Mouse (Mus musculus) fibroblast of lung, adult 2 months (primary cell): ENCODE results near the gene Zfp874a.
"Not testable (repeated sequence)": the region's sequence is repeated elsewhere in the genome, so short reads cannot be mapped to it uniquely, and the experiment has no call there.

ENCODE experiments used
- DNase-seq: peaks from one replicate; pipeline ENCODE4 v3.0.0-alpha.2; 2011; ENCODE audit warnings: low read depth

The Zfp874a gene

GRCm38 (mm10) chr13:67451172-67452020 is at the start of gene Zfp874a:
Gene Zfp874a (minus strand): TSS chr13:67451624.
- DNase-seq = peak; percentile 89

GRCm38 (mm10) chr13:67500908-67501307 is 49.5 kb upstream of the Zfp874a start:
- DNase-seq = no peak

GRCm38 (mm10) chr13:67500084-67500719 is 48.8 kb upstream of the Zfp874a start, which contains the start of gene Zfp58:
Gene Zfp58 (minus strand): TSS chr13:67500555.
- DNase-seq = peak; percentile 82

- no peak for DNase-seq
Observed at GRCm38 (mm10) chr13:67495631-67496030, 44.2 kb upstream of the Zfp874a start.

DNA sequence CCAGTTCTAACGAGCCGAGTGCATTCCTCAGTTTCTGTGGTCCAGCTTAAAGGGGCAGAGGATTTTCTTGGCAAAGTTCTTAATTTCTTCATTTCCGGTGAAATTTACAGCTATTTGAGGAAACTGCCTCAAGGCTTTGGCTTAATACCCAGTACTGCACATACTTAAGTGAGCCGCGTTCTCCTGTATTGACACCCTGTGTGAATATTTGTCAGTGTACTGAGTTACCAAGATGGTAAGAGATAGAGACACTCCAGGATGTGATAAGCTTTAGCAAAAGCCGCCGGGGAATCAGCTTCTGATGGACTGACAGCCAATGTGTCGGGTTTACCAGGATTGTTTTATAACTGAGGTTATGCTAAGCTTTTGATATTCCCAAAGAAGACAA is 33.0 kb upstream of the Zfp874a start:
- DNase-seq = no peak

DNA sequence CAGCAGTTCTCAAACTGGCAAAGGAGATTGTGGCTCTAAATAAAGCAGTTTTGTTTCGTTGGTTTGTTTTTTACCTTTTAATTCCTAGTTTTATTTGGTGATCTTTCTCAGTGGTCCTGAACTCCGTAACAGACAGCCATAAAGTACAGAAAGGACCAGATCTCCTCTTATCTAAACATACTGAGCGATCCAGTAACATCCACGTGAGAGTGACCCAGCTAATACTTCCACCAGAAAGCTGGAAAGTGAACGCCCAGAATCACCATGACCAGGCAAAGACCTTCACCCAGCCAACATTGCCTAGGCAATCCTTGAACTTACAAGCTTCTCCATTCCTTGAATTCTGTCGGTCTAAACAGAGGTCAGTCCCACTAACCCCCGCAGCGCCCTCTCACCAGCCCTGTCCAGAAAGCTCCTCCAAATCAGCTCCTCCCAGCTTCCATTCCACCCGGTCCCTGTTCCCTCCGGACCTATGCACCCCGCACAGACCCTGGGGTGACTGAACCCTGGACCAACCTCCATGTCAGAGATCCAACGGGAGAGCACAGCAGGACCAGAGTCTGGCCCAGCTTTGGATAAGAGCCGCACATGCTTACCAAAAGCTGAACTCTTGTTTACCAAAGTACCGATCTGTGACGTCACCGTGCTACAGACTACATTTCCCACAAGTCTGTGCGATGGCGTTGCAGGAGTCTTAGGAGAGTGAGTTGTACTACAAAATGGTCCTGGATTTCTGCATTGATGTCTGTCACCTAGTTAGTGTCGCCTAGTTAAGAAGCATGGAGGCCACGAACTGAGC is 32.4 kb upstream of the Zfp874a start, which contains the start of gene Zfp874b:
TSS of gene Zfp874b (minus strand) at position 634 of the 799 bp plus-strand sequence.
- DNase-seq = peak; percentile 89

GRCm38 (mm10) chr13:67481528-67481927 is 30.1 kb upstream of the Zfp874a start:
- DNase-seq = no peak

DNA sequence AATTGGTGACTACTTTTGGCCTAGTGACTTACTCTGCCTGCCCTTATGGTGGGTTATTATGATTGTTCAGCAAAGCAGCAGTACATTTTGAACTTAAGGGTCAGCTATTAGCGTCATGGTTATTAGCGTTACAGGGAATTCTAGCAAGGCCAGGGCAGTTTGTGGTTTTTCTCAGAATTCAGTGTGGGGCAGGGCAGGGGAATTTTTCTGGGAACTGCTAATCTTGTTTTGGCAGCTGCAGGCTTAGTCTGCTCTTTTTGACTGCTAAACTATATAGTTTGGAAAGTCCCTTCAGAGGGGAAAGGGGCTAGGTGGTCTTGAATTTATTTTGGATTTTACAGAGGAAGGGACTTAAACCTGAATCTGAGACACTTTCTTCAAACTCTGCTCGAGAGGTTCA is 17.9 kb upstream of the Zfp874a start:
- DNase-seq = no peak

GRCm38 (mm10) chr13:67463506-67464185 is 12.2 kb upstream of the Zfp874a start:
- not testable (repeated sequence) for DNase-seq

GRCm38 (mm10) chr13:67452021-67452309 is 541 bp upstream of the Zfp874a start:
- no peak for DNase-seq

GRCm38 (mm10) chr13:67437095-67437494 is 14.3 kb downstream of the Zfp874a start:
- DNase-seq = not testable (repeated sequence)

- no peak for DNase-seq
Observed at GRCm38 (mm10) chr13:67428116-67428515, 23.3 kb downstream of the Zfp874a start.

DNA sequence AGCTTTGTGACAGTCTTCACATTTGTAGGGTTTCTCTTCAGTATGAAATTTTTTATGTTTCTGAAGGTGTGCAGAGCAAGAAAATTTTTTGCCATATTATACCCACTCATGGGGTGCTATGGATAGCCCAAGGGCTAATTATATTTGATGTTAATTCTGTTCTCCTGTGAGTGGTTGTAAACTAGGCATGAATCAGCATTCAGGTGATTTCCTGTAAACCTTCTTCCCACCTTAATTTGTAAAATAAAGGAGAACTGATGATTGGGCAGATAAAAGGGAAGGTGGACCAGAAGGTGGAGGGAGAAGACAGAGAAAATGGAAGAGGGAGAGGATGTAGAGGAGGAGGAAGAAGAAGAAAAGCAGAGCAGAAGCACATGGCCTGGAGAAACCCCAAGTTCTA is 25.7 kb downstream of the Zfp874a start:
- DNase-seq = not testable (repeated sequence)

GRCm38 (mm10) chr13:67422532-67422931 is 28.9 kb downstream of the Zfp874a start:
- DNase-seq = not testable (repeated sequence)

DNA sequence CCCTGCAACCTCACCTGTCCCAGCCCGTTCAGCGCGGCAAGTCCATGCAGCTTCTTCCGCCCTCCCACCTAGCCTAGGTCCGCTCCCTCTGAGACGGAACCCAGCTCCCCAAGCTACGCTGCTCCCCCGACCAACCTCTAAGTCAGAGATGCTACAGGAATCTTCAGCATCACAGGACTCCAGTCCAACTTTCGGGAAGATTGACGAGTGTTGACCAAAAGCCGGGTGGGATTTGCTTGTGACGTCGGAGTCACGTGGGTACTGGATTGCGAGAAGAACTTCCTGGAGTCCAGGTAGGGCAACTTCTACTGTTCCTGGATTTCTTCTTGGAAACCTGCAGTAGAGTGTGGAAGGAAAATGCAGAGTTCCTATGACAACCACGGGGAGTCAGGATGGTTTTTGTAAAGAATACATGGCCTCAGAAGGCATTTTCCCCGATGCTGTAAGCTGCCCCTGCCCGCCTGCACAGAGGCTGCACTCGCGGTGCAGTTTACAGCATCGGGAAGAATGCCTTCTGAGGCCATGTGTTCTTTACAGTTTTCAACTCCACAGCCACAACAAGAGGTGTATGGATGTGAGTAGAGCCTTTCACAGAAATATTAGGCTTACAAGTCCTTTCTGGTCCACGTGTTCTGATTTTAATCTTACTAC is 30.1 kb downstream of the Zfp874a start, which contains the start of gene Zfp459:
TSS of gene Zfp459 (minus strand) at position 212 of the 651 bp plus-strand sequence.
- DNase-seq = no peak

DNA sequence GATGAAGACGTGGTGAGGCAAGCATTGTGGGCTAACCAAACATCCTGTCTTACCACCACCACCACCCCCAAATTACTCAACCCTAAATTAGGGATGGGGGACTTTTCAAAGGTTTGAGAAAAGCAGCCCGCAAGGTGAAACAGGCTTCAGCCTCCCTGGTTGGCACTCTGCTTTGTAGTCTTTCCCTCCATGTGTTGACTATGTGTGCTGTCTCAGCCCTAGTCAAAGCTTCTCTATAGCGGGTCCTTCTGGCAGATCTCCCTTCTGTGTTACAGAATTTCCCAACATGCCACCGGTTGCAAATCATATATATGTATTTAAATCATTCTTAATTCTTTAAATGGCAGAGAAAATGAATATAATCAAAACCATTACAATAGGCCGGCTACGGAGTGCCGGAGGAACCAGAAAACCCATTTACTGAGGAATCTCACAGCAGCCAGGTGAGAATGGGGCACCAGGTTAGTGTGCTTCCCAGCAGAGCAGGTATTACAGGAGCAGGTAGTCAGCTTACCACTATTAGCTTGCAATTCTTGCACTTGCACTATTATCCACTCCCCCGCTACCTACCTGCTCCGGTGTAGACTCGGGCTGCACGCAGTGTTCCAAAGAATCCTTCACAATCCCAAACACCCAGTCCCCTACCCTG is 30.7 kb downstream of the Zfp874a start:
- no peak for DNase-seq

GRCm38 (mm10) chr13:67416811-67417210 is 34.6 kb downstream of the Zfp874a start:
- DNase-seq = no peak

DNA sequence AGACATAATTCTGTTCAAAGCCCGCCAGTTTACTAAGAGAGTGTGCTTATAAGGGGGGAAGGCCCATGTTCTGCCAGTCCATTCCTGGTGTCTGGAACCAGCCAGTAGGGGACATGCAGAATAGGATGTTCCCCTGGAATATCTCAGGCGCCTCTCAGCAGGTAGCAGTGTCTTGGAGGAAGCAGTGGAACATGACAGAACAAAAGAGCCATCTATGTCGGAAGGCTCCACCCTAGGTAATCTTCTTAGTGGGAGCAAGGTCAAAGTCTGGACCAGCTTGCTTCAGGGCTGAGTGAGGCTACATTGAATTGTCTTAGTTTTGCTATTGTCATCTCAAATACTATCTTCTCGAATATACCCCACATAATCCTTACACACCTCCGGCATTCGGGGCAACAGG is 35.7 kb downstream of the Zfp874a start:
- no peak for DNase-seq

DNA sequence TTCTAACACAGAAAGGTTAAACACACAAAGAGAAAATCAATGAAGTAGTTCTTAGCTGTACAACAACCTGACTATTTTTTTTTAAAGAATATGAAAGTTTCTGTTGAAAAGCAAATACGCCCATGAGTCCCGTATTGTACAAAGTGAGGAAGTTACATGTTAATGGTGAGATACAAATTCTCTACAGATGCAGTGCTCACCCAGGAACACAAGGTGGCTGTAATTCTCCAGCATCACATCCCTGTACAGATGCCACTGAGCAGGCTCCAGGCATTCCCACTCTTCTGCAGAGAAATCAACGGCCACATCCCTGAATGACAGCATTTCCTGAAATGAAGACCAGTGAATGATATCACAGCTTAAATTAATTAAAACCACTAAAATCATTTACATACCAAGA is 37.8 kb downstream of the Zfp874a start:
- not testable (repeated sequence) for DNase-seq

DNA sequence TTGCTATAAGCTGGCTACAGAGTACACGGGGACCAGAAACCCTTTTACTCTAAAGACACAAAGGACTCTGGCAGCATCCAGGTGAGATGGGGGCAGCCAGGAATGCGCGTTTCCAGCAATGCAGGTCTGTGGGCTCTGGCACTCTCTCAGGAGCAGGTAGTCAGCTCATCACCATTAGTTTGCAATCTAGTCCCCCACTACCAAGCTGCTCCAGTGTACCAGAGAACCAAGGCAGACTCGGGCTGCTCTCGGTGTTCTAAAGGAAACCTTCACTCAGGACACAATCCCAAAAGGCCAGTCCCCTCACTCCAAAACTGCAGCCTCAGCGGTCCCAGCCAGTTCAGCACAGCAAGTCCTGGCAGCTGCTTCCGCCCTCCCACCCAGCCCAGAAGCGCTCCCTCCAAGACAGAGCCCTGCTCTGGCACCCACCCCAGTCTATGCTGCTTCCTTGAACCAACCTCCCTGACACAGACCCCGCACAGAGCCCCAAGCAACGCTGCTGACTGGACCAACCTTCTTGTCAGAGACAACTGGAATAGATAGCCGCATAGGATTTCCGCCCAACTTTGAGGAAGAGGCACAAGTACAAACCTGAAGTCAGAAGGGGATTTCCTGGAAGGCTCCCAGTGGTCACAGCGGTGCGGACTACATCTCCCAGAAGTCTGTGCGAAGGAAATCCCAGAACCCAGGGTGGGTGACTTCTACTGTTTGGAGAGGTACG is 52.1 kb downstream of the Zfp874a start, which contains the start of gene Zfp429:
TSS of gene Zfp429 (minus strand) at position 637 of the 721 bp plus-strand sequence.
- peak; percentile 34 for DNase-seq
